Mouse (Mus musculus) limb, embryonic 14.5 days (tissue): Measurements from ENCODE around the gene Tcea3. TPM values are rescaled to one million over a fixed set of nuclear protein-coding genes. Genes with fewer than 3 reads are reported as not detected.

Source experiments
- ATAC-seq: fragments of 200-750 bp; cut with Nextera tagmentation; 2 replicates; pipeline ENCODE4 v1.8.0; 2017; ENCODE audit warnings: low read depth, moderate number of reproducible peaks, moderate TSS enrichment; ENCODE audit not compliant: low FRiP score
- DNase-seq: peaks from one replicate; pipeline ENCODE4 v3.0.0-alpha.2; 2015; ENCODE audit warnings: low spot score
- H3K27ac ChIP-seq: fragments of 300-500 bp; sonication (generic); replicated peaks from 2 replicates; pipeline ENCODE4 v1.5.1; 2014; ENCODE audit warnings: low read depth, mild to moderate bottlenecking, low read length, moderate library complexity, mixed read lengths
- H3K27me3 ChIP-seq: fragments of 300-500 bp; sonication (generic); 2 replicates; pipeline ENCODE4 v1.6.1; 2014; ENCODE audit warnings: low read length, mixed read lengths; ENCODE audit not compliant: control insufficient read depth, insufficient read depth
- H3K36me3 ChIP-seq: fragments of 300-500 bp; sonication (generic); 2 replicates; pipeline ENCODE4 v1.6.1; 2014; ENCODE audit warnings: mild to moderate bottlenecking, low read length, moderate library complexity, mixed read lengths; ENCODE audit not compliant: control insufficient read depth, insufficient read depth
- H3K4me1 ChIP-seq: fragments of 300-500 bp; sonication (generic); 2 replicates; pipeline ENCODE4 v1.6.1; 2014; ENCODE audit warnings: antibody characterized with exemption, low read length, mixed read lengths; ENCODE audit not compliant: control insufficient read depth, insufficient read depth
- H3K4me2 ChIP-seq: fragments of 300-500 bp; sonication (generic); replicated peaks from 2 replicates; pipeline ENCODE4 v1.6.1; 2014; ENCODE audit warnings: low read depth, mild to moderate bottlenecking, low read length, moderate library complexity; ENCODE audit not compliant: severe bottlenecking
- H3K4me3 ChIP-seq: fragments of 300-500 bp; sonication (generic); replicated peaks from 2 replicates; pipeline ENCODE4 v1.5.1; 2014; ENCODE audit warnings: low read length
- H3K9ac ChIP-seq: fragments of 300-500 bp; sonication (generic); 2 replicates; pipeline ENCODE4 v1.6.1; 2014; ENCODE audit warnings: mild to moderate bottlenecking, low read depth, low read length, moderate library complexity; ENCODE audit not compliant: severe bottlenecking
- H3K9me3 ChIP-seq: fragments of 300-500 bp; sonication (generic); 2 replicates; pipeline ENCODE4 v1.6.1; 2016; ENCODE audit warnings: low read length; ENCODE audit not compliant: control insufficient read depth
- POLR2A ChIP-seq: fragments of 200-500 bp; IDR thresholded peaks from 2 replicates; pipeline ENCODE4 v1.8.0; 2012; ENCODE audit warnings: inconsistent platforms, mild to moderate bottlenecking, moderate library complexity, borderline replicate concordance; ENCODE audit not compliant: insufficient read depth, insufficient read length; ENCODE audit errors: extremely low read depth
- WGBS: fragments of 180-500 bp; shearing (Covaris S2); extraction: QIAGEN DNeasy Blood & Tissue Kit; methylation state at CpG from one replicate; pipeline ENCODE4 v1.1.7; 2014; 5-methylcytosine and 5-hydroxymethylcytosine counted together
- polyA plus RNA-seq, 2 experiments: library from polyadenylated mRNA; depleted of rRNA in 1 of 2; stranded (reverse) in 1 of 2; unstranded in 1 of 2; fragments of >200 nt; fragmentation: Nextera tagmentation in 1 of 2; extraction: Ambion mirVana in 1 of 2; gene quantifications; 2 replicates each; pipeline versions ENCODE4 v1.2.1 to v1.2.3; 2012 to 2014

Tcea3 gene
- polyA plus RNA-seq, 2 experiments, result 8.0 to 20.6 TPM

DNA sequence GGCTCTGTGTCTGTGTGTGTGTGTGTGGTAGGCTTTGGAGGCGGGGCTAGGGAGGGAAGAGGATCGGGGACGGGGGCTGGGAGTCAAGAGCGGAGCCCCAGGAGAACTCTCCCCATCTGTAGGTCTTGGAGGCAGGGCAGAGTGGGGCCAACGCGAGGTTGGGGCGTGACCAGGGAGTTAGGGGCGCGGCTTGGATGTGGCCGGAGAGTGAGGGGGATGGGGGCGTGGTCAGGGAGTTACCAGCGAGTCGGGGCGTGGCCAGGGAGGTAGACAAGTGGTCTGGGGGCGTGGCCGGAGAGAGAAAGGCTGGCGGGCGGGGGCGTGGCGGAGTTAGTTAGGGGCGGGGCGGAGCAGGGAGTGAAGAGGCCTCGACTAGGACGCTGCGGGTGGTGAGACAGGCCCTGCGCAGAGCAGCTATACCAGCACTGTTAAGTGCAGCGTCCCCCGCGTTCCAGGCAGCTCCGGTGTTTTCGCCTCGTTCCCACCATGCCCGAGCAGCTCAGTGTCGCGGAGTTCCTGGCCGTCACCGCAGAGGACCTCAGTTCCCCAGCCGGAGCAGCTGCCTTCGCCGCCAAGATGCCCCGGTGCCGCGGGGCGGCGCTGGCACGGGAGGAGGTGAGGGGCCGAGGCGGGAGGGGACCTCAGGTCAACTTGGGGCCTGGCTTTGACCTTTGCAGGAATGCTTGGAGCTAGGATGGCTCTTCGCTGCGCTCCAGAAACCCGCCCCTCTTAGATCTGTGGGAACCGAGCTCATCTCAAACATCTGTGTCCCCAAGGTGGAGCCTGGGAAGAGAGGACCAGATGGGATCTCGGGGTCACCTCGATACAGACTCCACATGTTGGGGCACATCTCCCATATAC, 41.3 kb upstream of the Tcea3 start, which contains the start of gene Asap3:
Gene Asap3, plus strand, starts transcription at position 333 of the 861 bp plus-strand sequence.
- WGBS, result 1% methylated on average over 30 of the region's 54 CpGs
- TF ChIP-seq POLR2A, result peak; percentile 60; the same call in 1 of the 2 replicates
- Histone ChIP-seq H3K9ac (peak within 1 kb of the TSS; percentile 71), H3K27ac (peak within 1 kb of the TSS; percentile 81), H3K27me3 (no peaks in the 10 kb centered on the region), H3K36me3 (0 out of 2 replicates have a peak, but pooled peaks cover 7% of the 10 kb centered on the region), H3K9me3 (no peaks in the 10 kb centered on the region), H3K4me2 (peak within 1 kb of the TSS; percentile 91), H3K4me1 (peaks cover 17% of the 10 kb centered on the region), H3K4me3 (peak within 1 kb of the TSS; percentile 74)
- DNase-seq (peak; percentile 99), ATAC-seq (peak; percentile 91)

GRCm38 (mm10) chr4:136206943-136207342, 40.6 kb upstream of the Tcea3 start:
- ATAC-seq (no peak), DNase-seq (peak; percentile 67)
- Histone ChIP-seq H3K4me2 (peak overlapping the region; percentile 91), H3K4me3 (peak overlapping the region; percentile 74), H3K4me1 (peaks cover 17% of the 10 kb centered on the region), H3K36me3 (0 out of 2 replicates have a peak, but pooled peaks cover 7% of the 10 kb centered on the region), H3K27ac (peak overlapping the region; percentile 81), H3K9ac (peak overlapping the region; percentile 71), H3K9me3 (no peaks in the 10 kb centered on the region), H3K27me3 (no peaks in the 10 kb centered on the region)
- TF ChIP-seq POLR2A, result no peak
- WGBS, result 3% methylated on average over 6 of the region's 6 CpGs

DNA sequence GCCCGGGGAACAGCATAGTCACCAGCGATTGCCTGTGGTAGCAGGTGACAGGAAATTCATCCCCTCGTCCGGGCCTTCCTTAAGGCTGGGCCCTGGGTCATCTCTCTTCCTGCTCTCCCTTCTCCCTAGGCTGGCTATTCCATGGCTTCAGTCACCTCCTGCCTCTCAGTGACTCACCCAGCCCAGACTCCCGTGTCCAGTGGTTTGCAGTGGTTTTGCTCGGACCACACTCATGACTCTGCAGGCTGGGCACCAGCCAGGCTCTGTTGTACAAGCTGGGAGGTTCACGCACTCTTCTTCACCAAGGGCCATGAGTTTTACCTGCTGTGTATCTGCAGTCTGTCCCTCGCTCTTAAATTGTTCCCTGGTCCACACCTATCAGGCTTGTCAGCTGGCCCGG, 36.6 kb upstream of the Tcea3 start:
- no peaks in the 10 kb centered on the region for H3K9me3 ChIP-seq
- H3K36me3 ChIP-seq, result peaks cover 16% of the 10 kb centered on the region
- no peak overlapping the region for H3K9ac ChIP-seq
- 78% methylated on average over 9 of the region's 9 CpGs for WGBS
- no peak overlapping the region for H3K27ac ChIP-seq
- H3K27me3 ChIP-seq, result no peaks in the 10 kb centered on the region
- no peak overlapping the region for H3K4me3 ChIP-seq
- no peak overlapping the region for H3K4me2 ChIP-seq
- ATAC-seq, result no peak
- peaks cover 7% of the 10 kb centered on the region for H3K4me1 ChIP-seq
- no peak for DNase-seq
- TF ChIP-seq POLR2A, result no peak

DNA sequence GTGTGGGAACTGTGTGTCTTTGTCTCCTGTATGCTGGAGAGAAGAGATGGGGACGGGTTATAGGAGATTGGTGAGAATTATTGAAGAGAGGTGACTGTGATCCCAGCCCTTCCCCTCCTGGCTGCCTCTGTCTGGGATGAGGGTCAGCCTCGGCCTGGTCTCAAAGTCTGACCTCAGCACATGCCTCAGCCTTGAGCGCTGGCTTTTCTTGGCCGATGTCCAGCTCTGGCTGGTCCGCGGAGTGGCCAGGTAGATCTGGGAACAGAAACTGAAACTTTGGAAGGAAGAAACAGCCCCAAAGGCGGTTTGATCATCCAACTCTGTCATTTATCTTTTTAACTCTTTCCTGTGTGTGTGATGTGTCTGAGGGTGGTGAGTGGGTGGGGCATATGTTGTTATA, 33.9 kb upstream of the Tcea3 start:
- Histone ChIP-seq H3K4me1 (peaks cover 20% of the 10 kb centered on the region), H3K36me3 (peaks cover 16% of the 10 kb centered on the region), H3K9ac (no peak overlapping the region), H3K9me3 (no peaks in the 10 kb centered on the region), H3K27ac (no peak overlapping the region), H3K4me3 (no peak overlapping the region), H3K4me2 (no peak overlapping the region), H3K27me3 (no peaks in the 10 kb centered on the region)
- DNase-seq (no peak), ATAC-seq (no peak)
- TF ChIP-seq POLR2A, result no peak
- 59% methylated on average over 7 of the region's 7 CpGs for WGBS

GRCm38 (mm10) chr4:136214828-136215227, 32.7 kb upstream of the Tcea3 start:
- Histone ChIP-seq H3K36me3 (peaks cover 16% of the 10 kb centered on the region), H3K4me1 (peaks cover 31% of the 10 kb centered on the region), H3K27me3 (no peaks in the 10 kb centered on the region), H3K9me3 (no peaks in the 10 kb centered on the region), H3K27ac (no peak overlapping the region), H3K9ac (no peak overlapping the region), H3K4me2 (no peak overlapping the region), H3K4me3 (no peak overlapping the region)
- no peak for TF ChIP-seq POLR2A
- 88% methylated on average over 8 of the region's 8 CpGs for WGBS
- ATAC-seq, result no peak
- DNase-seq, result no peak
